Mouse (Mus musculus): ENCODE measurements at regions not wholly inside any gene's neighbourhood (a gene's known extent, or its start where the extent isn't known, plus 50 kb on each side); places are given as distances from the start of the nearest gene placed in this dataset.
A peak's percentile ranks its signal among the peaks of the same experiment; 100 is the strongest.

DNA sequence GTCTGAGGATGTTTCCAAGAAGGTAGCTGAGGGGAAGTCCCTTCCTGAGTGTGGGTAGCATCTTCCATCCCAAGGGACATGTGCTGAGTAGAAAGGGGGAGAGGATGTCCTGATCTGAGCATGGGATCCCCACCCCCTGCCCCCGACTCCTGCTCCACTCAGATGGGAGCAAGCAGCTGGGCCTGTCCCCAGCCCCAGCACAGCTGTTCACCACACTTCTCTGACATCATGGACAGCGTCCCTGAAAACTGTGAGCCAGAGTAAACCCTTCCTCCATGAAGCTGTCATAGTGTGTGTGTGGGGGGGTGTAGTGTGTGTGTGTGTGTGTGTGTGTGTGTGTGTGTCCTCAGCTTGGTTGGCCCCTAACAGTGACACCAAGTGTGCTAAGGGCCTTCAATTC, 104.3 kb upstream of the Tmem189 start:
- Histone ChIP-seq H3K27me3 (no peaks in the 10 kb centered on the region), H3K4me3 (replicated peaks) (no peak overlapping the region), H3K9ac (no peak overlapping the region), H3K9me3 (replicated peaks) (no peaks in the 10 kb centered on the region), H3K36me3 (no peaks in the 10 kb centered on the region), H3K27ac (no peak overlapping the region), H3K4me2 (no peak overlapping the region), H3K4me1 (replicated peaks) (peaks cover 11% of the 10 kb centered on the region)
- ATAC-seq (ENCODE audit: low read depth) (no peak), DNase-seq (no peak)
- 74% methylated on average over 2 of the region's 2 CpGs for WGBS (ENCODE audit: insufficient replicate concordance)

DNA sequence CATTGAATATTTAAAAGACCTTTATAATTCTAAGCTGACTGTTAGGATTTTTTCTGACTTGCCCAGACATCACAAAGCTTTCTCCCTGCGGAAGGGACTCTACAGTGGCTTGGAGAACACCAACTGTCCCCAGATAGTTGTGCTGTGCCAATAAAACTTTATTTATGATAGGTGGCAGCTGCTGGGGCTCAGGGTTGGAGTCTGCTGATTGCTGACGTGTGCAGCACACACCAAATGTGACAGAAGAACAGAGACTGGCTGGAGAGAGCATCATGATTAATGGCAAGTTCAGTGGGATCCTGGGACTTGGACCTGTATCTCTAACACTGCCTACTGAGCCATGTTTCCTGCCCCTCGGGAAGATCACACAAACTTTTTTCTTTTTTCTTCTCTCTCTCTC, 103.1 kb upstream of the Tmem189 start:
- H3K27ac ChIP-seq: no peak overlapping the region
- no peak overlapping the region for H3K9ac ChIP-seq
- DNase-seq (no peak), ATAC-seq (ENCODE audit: low read depth) (no peak)
- H3K27me3 ChIP-seq: no peaks in the 10 kb centered on the region
- no peaks in the 10 kb centered on the region for H3K36me3 ChIP-seq
- no peak overlapping the region for H3K4me2 ChIP-seq
- H3K4me3 ChIP-seq (replicated peaks): no peak overlapping the region
- H3K9me3 ChIP-seq (replicated peaks): no peaks in the 10 kb centered on the region
- WGBS (ENCODE audit: insufficient replicate concordance): 42% methylated on average over 3 of the region's 3 CpGs
- 0 out of 2 replicates have a peak, but pooled peaks cover under 1% of the 10 kb centered on the region for H3K4me1 ChIP-seq (replicated peaks)

DNA sequence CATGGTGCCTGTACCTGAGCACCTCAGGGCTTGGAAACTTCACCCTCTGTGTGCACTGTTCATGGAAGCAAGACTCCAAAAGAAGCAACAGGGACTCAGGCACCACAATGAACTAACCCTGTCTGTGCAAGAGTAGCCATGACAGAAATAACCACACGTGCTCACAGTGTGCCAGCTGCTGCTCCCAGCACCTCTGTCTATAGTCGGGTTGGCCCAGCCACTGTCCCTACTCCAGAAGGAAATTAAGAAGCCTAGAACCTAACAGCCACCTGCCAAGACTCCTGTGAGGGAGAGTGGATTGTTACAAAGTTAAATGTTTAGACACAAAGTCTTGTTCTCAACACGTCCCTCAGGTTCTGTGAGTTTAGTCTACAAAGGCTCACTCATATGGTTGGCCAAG, 102.7 kb upstream of the Tmem189 start:
- 36% methylated on average over 3 of the region's 3 CpGs for WGBS (ENCODE audit: insufficient replicate concordance)
- no peaks in the 10 kb centered on the region for H3K4me1 ChIP-seq (replicated peaks)
- no peak overlapping the region for H3K4me3 ChIP-seq (replicated peaks)
- no peaks in the 10 kb centered on the region for H3K36me3 ChIP-seq
- no peak overlapping the region for H3K9ac ChIP-seq
- H3K27me3 ChIP-seq: no peaks in the 10 kb centered on the region
- no peak overlapping the region for H3K4me2 ChIP-seq
- H3K27ac ChIP-seq: no peak overlapping the region
- ATAC-seq (ENCODE audit: low read depth) (no peak), DNase-seq (no peak)
- no peaks in the 10 kb centered on the region for H3K9me3 ChIP-seq (replicated peaks)

DNA sequence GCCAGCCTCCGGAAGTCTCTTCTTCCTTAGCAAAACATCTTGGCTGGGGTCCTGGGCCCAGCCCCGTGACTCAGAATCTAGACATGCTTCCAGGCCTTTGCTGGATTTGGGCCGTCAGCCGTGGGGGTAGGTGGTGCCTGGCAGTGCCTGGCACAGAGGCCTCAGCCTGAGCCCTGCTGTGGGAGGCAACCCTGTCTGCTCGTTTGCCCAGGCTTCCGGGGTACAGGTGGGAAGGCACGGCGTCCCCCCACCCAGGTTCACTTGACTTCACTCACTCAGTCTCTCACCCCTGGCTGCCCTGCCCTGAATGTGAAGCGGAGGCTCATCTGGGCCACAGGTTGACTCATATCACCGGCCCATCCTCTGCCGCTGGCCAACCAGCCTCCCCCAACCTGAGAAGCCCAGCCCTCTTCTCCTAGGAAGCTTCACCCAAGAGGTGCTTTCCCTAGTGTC, 99.9 kb upstream of the Tmem189 start:
- H3K9ac ChIP-seq: no peak overlapping the region

DNA sequence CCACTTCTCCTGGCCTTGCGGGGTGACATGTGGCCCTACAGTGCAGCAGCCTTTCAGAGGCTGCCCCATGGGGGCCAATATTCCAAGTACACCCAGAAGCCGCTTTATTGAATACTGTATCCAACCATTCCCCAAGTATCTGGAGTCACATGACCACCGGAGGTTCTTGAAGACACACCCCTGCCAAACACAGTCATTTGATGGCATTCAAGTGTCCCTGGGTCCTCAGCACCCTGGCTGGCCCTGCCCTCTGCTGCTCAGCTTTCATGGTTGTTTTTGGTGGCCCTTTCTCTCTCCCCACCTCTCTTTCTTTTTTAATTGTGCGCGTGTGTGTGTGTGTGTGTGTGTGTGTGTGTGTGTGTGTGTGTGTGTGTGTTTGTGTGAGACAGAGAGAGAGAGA, 97.3 kb upstream of the Tmem189 start:
- no peak overlapping the region for H3K9ac ChIP-seq
- no peak overlapping the region for H3K27ac ChIP-seq
- no peaks in the 10 kb centered on the region for H3K36me3 ChIP-seq
- no peak overlapping the region for H3K4me2 ChIP-seq
- no peak for DNase-seq
- WGBS (ENCODE audit: insufficient replicate concordance): 74% methylated on average over 3 of the region's 5 CpGs
- H3K27me3 ChIP-seq: no peaks in the 10 kb centered on the region
- H3K4me3 ChIP-seq (replicated peaks): no peak overlapping the region
- peaks cover 18% of the 10 kb centered on the region for H3K4me1 ChIP-seq (replicated peaks)
- no peaks in the 10 kb centered on the region for H3K9me3 ChIP-seq (replicated peaks)
- ATAC-seq (ENCODE audit: low read depth): no peak

More for the DNA sequence above, 99.9 kb upstream of the Tmem189 start:
- H3K4me3 ChIP-seq (replicated peaks): no peak overlapping the region
- no peak overlapping the region for H3K4me2 ChIP-seq
- WGBS (ENCODE audit: insufficient replicate concordance): 77% methylated on average over 11 of the region's 11 CpGs
- ATAC-seq (ENCODE audit: low read depth) (no peak), DNase-seq (no peak)
- H3K36me3 ChIP-seq: no peaks in the 10 kb centered on the region
- no peaks in the 10 kb centered on the region for H3K4me1 ChIP-seq (replicated peaks)
- no peaks in the 10 kb centered on the region for H3K27me3 ChIP-seq
- no peaks in the 10 kb centered on the region for H3K9me3 ChIP-seq (replicated peaks)
- H3K27ac ChIP-seq: no peak overlapping the region; the same call in 1 of the 2 replicates

DNA sequence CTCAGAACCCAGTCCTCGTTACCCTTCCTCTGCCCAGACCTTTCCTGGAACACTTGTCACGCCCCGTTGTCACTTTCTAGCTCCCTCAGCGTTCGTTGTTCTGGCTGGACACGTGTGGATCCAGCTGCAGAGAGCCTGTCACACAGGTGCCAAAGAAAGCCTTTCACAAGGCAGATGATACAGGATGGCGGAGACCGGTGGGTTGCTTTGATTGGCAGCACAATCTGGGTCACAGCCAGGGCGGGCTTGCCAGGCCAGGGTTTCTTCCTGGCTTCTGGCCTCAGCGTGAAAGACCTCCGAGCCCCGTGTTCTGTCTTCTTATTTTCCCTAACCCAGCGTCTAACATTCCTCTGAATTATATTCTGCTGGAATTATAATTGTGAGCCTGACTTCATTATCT, 94.7 kb upstream of the Tmem189 start:
- H3K4me2 ChIP-seq: no peak overlapping the region
- peaks cover 27% of the 10 kb centered on the region for H3K4me1 ChIP-seq (replicated peaks)
- H3K27ac ChIP-seq: no peak overlapping the region
- no peaks in the 10 kb centered on the region for H3K36me3 ChIP-seq
- 75% methylated on average over 13 of the region's 13 CpGs for WGBS (ENCODE audit: insufficient replicate concordance)
- no peak overlapping the region for H3K9ac ChIP-seq
- H3K27me3 ChIP-seq: no peaks in the 10 kb centered on the region
- DNase-seq: no peak
- no peak overlapping the region for H3K4me3 ChIP-seq (replicated peaks)
- no peaks in the 10 kb centered on the region for H3K9me3 ChIP-seq (replicated peaks)
- ATAC-seq (ENCODE audit: low read depth): no peak

DNA sequence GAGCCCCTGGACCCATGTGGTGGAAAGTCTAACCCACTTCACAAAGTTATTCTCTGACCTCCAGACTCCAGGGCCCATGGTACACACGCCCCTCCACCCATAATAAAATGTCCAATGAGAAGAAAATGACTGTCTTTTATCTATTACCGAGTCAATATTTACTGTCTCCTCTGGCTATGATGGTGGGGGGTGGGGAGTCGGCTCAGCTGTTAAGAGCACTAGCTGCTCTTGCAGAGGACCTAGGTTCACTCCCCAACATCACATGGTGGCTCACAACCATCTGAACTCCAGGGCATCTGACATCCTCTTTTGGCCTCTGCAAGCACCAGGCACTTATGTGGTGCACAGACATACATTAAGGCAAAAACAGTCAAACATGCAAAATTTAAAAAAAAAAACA, 93.8 kb upstream of the Tmem189 start:
- DNase-seq: no peak
- ATAC-seq (ENCODE audit: low read depth): peak; percentile 30
- no peak overlapping the region for H3K9ac ChIP-seq
- 38% methylated on average over 3 of the region's 3 CpGs for WGBS (ENCODE audit: insufficient replicate concordance)
- peaks cover 36% of the 10 kb centered on the region for H3K4me1 ChIP-seq (replicated peaks)
- H3K4me3 ChIP-seq (replicated peaks): no peak overlapping the region
- no peaks in the 10 kb centered on the region for H3K9me3 ChIP-seq (replicated peaks)
- no peak overlapping the region for H3K27ac ChIP-seq
- no peak overlapping the region for H3K4me2 ChIP-seq
- no peaks in the 10 kb centered on the region for H3K36me3 ChIP-seq
- H3K27me3 ChIP-seq: no peaks in the 10 kb centered on the region

DNA sequence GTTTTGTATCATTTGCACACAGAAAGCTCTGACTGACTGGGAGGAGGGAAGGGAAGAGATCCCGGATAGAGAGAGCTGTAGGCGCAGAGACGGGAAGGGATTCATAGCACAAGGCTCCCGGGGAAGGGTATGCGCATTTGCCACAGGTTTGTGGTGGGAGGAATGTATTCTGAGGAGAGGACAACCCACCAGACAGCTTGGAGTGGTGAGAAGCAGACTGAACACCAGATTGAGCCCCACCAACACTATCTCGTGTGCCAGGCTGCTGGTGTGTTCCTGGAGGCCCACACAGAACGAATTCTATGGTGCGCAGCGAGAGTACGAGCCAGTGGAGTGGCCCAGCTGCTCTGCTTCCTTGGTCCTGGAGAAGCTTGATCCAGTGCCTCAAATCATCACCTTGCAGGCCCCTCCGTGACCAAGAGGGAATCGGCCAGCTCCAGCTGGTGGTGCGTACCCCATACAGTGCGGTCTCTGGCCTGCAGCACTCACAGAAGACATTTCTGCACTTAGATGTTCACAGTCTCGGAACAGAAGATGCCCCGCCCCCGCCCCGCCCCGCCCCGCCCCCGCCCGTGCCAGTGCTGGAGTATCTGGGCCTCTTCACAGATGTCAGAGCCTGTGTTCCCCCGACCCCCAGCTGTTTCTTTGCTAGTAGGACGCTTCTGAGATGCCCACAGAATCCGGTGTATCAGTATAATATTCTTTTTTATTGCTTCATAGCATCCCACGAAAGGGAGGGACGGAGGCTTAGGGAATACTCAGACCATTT, 92.8 kb upstream of the Tmem189 start:
- Histone ChIP-seq H3K4me2 (peak overlapping the region; percentile 24; the same call in 1 of the 2 replicates), H3K4me1 (replicated peaks) (peaks cover 46% of the 10 kb centered on the region), H3K9ac (no peak overlapping the region), H3K36me3 (no peaks in the 10 kb centered on the region), H3K4me3 (replicated peaks) (no peak overlapping the region), H3K9me3 (replicated peaks) (no peaks in the 10 kb centered on the region), H3K27ac (no peak overlapping the region), H3K27me3 (no peaks in the 10 kb centered on the region)
- ATAC-seq (ENCODE audit: low read depth): no peak
- 39% methylated on average over 27 of the region's 27 CpGs for WGBS (ENCODE audit: insufficient replicate concordance)
- no peak for DNase-seq

DNA sequence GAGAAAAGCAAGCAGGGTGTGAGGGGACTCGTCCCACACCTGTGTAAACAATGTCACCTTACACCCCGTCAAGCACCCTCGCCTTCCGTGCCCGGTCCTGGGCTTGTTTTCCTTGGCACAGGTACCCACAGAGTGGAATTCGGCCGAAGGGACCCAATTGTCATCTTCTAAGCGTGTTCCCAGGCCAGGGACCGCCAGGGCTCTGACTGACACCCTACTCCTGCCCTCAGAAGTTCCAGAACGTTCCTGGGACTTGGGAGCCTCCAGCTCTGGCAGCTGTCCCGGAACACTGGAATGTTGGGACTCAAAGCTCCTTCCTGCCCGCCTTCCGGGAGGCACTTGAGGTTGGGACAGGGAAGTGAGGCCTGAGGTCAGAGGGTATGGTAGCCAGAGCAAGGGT, 91.9 kb upstream of the Tmem189 start:
- H3K4me3 ChIP-seq (replicated peaks): no peak overlapping the region
- H3K4me2 ChIP-seq: no peak overlapping the region
- no peak overlapping the region for H3K9ac ChIP-seq
- H3K27ac ChIP-seq: no peak overlapping the region
- WGBS (ENCODE audit: insufficient replicate concordance): 72% methylated on average over 13 of the region's 13 CpGs
- ATAC-seq (ENCODE audit: low read depth): no peak
- H3K27me3 ChIP-seq: no peaks in the 10 kb centered on the region
- no peak for DNase-seq
- peaks cover 53% of the 10 kb centered on the region for H3K4me1 ChIP-seq (replicated peaks)
- no peaks in the 10 kb centered on the region for H3K9me3 ChIP-seq (replicated peaks)
- H3K36me3 ChIP-seq: no peaks in the 10 kb centered on the region

DNA sequence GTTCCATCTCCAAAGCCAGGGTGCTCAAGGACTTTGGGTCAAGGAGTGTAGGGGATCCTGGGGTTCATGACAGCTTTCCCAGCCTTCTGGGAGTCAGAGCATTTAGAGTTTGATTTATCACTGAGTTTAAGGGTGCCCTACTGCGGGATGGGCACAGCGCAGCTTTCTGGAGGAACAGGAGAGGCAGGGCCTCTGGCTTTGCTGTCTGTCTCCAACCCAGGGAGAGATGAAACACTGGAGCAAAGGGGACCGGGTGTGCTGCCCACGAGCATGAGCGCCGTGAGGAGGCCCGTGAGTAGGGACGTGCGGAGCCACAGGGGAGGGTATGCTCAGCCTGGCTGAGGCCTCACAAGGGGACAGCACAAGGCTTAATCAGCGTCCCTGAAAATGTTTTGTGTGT, 89.1 kb upstream of the Tmem189 start:
- Histone ChIP-seq H3K9me3 (replicated peaks) (no peaks in the 10 kb centered on the region), H3K27ac (peak overlapping the region; percentile 84; the same call in 1 of the 2 replicates), H3K9ac (peak overlapping the region; percentile 71; the same call in 1 of the 2 replicates), H3K27me3 (no peaks in the 10 kb centered on the region), H3K4me3 (replicated peaks) (no peak overlapping the region; the same call in 1 of the 2 replicates), H3K4me2 (peak overlapping the region; percentile 90), H3K36me3 (no peaks in the 10 kb centered on the region), H3K4me1 (replicated peaks) (peaks cover 71% of the 10 kb centered on the region)
- DNase-seq: no peak
- WGBS (ENCODE audit: insufficient replicate concordance): 66% methylated on average over 10 of the region's 10 CpGs
- ATAC-seq (ENCODE audit: low read depth): no peak

DNA sequence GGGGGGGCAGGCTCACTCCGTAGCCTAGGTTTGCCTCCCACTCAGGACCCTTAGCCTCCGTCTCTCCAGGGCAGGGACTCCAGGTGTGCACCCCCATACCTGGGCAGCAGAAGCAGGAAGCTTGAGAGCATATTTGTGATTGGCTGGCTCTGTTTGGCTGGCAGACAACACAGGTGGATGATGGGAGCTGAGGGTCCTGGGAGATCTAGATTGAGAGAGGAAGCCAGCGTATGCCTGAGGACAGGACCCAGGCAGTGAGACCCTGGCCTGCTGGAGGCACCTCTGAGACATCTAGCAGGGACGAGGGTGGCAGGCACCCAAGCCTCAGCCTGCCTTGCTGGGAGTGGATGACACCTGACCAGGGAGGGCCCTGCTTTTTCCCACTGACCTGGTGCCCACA, 88.6 kb upstream of the Tmem189 start:
- peak overlapping the region; percentile 84 for H3K27ac ChIP-seq
- H3K27me3 ChIP-seq: no peaks in the 10 kb centered on the region
- H3K4me3 ChIP-seq (replicated peaks): peak overlapping the region; percentile 59
- H3K4me2 ChIP-seq: peak overlapping the region; percentile 90
- 32% methylated on average over 4 of the region's 4 CpGs for WGBS (ENCODE audit: insufficient replicate concordance)
- H3K9me3 ChIP-seq (replicated peaks): no peaks in the 10 kb centered on the region
- no peaks in the 10 kb centered on the region for H3K36me3 ChIP-seq
- no peak for ATAC-seq (ENCODE audit: low read depth)
- peaks cover 67% of the 10 kb centered on the region for H3K4me1 ChIP-seq (replicated peaks)
- DNase-seq: no peak
- H3K9ac ChIP-seq: peak overlapping the region; percentile 71
